Comparison of ENCODE assay signal across 8 mouse cellular contexts in the genomic region with DNA sequence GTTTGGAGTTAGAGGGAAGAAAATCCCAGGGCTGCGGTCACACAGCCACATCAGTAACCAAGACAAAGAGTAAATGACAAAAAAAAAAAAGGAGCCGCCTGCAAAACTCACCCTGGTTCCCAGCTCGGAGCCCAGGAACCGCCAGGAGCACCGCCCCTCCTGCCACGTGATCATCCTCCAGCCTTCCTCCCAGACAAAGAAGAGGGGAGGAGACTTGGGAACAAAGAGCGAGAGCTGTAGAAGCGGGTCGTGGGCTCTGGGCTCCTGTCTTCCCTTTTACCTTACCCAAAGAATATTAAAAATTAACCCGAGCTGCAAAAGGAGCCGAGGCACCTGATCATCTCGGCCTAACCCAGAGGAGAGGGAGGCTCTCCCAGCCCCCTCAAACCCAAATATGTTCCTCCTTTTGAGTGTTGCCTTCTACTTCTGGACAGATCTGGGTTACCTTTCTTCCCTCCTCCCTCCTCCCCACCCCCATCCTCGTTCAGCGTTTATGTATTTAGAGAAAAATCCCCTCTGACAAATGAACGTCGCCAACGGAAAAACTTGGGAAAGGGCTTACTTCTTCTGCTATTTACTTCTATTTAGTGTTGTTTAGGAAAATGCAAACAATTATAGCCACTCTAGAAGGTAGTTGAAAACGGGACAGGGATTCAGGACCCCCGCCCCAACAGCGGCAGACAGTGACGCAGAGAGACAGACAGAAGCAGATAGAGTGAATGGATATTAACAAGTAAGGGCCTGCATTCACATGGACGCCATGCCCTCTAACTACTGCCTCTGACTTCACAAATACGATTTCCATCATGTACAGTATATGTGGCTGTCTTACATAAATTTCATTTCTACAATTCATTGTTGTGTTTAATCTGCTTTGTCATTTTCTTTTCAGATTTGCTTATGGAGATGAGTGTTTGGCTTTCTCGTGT. TPM values are rescaled to one million over a fixed set of nuclear protein-coding genes. Genes with fewer than 3 reads are reported as not detected.
DNase-seq lines count a peak whose midpoint lies in the region; ATAC-seq and TF ChIP-seq lines count a peak whose summit lies in the region.

No protein-coding gene starts in this region.

- H3K27me3 ChIP-seq in erythroblast, embryonic 14.5 days (ENCODE audit: control insufficient read depth), result peaks cover 7% of the 10 kb centered on the region
- no peaks in the 10 kb centered on the region for H3K27me3 ChIP-seq in intestine, embryonic 15.5 days (replicated peaks)
- peaks cover 13% of the 10 kb centered on the region for H3K27me3 ChIP-seq in megakaryocyte, embryonic 14.5 days (replicated peaks)
- H3K27me3 ChIP-seq in small intestine, adult 2 months (ENCODE audit: control insufficient read depth, insufficient read depth, low read length), result no peaks in the 10 kb centered on the region

- H3K4me2 ChIP-seq in intestine, embryonic 15.5 days (replicated peaks), result peak overlapping the region; percentile 76

- H3K36me3 ChIP-seq in erythroblast, embryonic 14.5 days (ENCODE audit: control insufficient read depth), result no peaks in the 10 kb centered on the region
- no peaks in the 10 kb centered on the region for H3K36me3 ChIP-seq in intestine, embryonic 15.5 days
- no peaks in the 10 kb centered on the region for H3K36me3 ChIP-seq in megakaryocyte, embryonic 14.5 days (replicated peaks; ENCODE audit: low read length)
- no peaks in the 10 kb centered on the region for H3K36me3 ChIP-seq in small intestine, adult 2 months (ENCODE audit: control insufficient read depth, insufficient read depth, low read length)

- peaks cover 2% of the 10 kb centered on the region; the same call in 1 of the 2 replicates for H3K4me1 ChIP-seq in erythroblast, embryonic 14.5 days (ENCODE audit: control insufficient read depth)
- H3K4me1 ChIP-seq in cortical plate, adult 2 months (ENCODE audit: control insufficient read depth, insufficient read depth, low read length), result no peaks in the 10 kb centered on the region
- H3K4me1 ChIP-seq in intestine, embryonic 15.5 days (replicated peaks), result peaks cover 16% of the 10 kb centered on the region
- H3K4me1 ChIP-seq in megakaryocyte, embryonic 14.5 days, result peaks cover 7% of the 10 kb centered on the region; the same call in 1 of the 2 replicates
- H3K4me1 ChIP-seq in small intestine, adult 2 months (ENCODE audit: control insufficient read depth, insufficient read depth, insufficient read length, low read length), result peaks cover 28% of the 10 kb centered on the region; the same call in 1 of the 2 replicates

- ATAC-seq in erythroblast, adult 5-6 weeks (replicated peaks; ENCODE audit: low FRiP score, poor library complexity, severe bottlenecking), result no peak
- peak; percentile 86 for ATAC-seq in intestine, embryonic 15.5 days

- H3K4me3 ChIP-seq in erythroblast, embryonic 14.5 days (replicated peaks), result peak overlapping the region; percentile 34
- peak overlapping the region; percentile 34 for H3K4me3 ChIP-seq in cortical plate, adult 2 months (ENCODE audit: insufficient read depth, low read length)
- peak overlapping the region; percentile 36 for H3K4me3 ChIP-seq in intestine, embryonic 15.5 days (replicated peaks)
- H3K4me3 ChIP-seq in megakaryocyte, embryonic 14.5 days (replicated peaks), result peak overlapping the region; percentile 88
- peak overlapping the region; percentile 56 for H3K4me3 ChIP-seq in small intestine, adult 2 months (ENCODE audit: low read depth, low read length)

- H3K27ac ChIP-seq in cortical plate, adult 2 months (ENCODE audit: insufficient read depth, low read length), result no peak overlapping the region
- peak overlapping the region; percentile 92 for H3K27ac ChIP-seq in intestine, embryonic 15.5 days
- peak overlapping the region; percentile 94 for H3K27ac ChIP-seq in small intestine, adult 2 months (ENCODE audit: insufficient read depth, low read depth, low read length)

- no peaks in the 10 kb centered on the region for H3K9me3 ChIP-seq in erythroblast, embryonic 14.5 days (ENCODE audit: control insufficient read depth, low read length)
- H3K9me3 ChIP-seq in intestine, embryonic 15.5 days, result no peaks in the 10 kb centered on the region
- H3K9me3 ChIP-seq in megakaryocyte, embryonic 14.5 days, result no peaks in the 10 kb centered on the region

- peak; percentile 65 for TF ChIP-seq POLR2A in cortical plate, adult 2 months (IDR thresholded peaks at IDR 0.05; ENCODE audit: extremely low read depth, insufficient read depth, low read length)
- TF ChIP-seq POLR2A in small intestine, adult 2 months (IDR thresholded peaks at IDR 0.05; ENCODE audit: low read depth, low read length), result peak; percentile 64; the same call in 1 of the 2 replicates

- H3K9ac ChIP-seq in intestine, embryonic 15.5 days, result peak overlapping the region; percentile 61

- TF ChIP-seq CTCF in cortical plate, adult 2 months (IDR thresholded peaks at IDR 0.05; ENCODE audit: extremely low read depth, insufficient read depth, low read length), result no peak
- TF ChIP-seq CTCF in small intestine, adult 2 months (IDR thresholded peaks at IDR 0.05; ENCODE audit: extremely low read depth, insufficient read length, insufficient replicate concordance, low read depth, low read length), result no peak; the same call in 1 of the 2 replicates

- DNase-seq in gastrocnemius, postnatal 4 days (ENCODE audit: low spot score in 2 of 2), result peak; percentile 45 to 69
- peak; percentile 35 to 60 for DNase-seq in left cerebral cortex, postnatal 25 days (ENCODE audit: low spot score in 2 of 2)

- WGBS in intestine, embryonic 15.5 days, result 6% methylated on average over 24 of the region's 24 CpGs
- 6% methylated on average over 24 of the region's 24 CpGs for WGBS in small intestine, adult 2 months

- intact Hi-C loops in left cerebral cortex, postnatal 25 days (cut with DNase I), result no loop called here

RNA-seq across cellular contexts. Expression of gene Epcam, which starts 22.2 kb away (rescaled TPM):
- not detected in 2 replicates for polyA plus RNA-seq in erythroblast, embryonic 14.5 days (2012)
- 0.84 TPM in 1 of 2 replicates, not detected in the other for total RNA-seq in erythroblast, adult 5-6 weeks (2015; ENCODE audit: low replicate concordance)
- not detected in 2 replicates for total RNA-seq in erythroblast, adult 5-6 weeks (2017; ENCODE audit: low replicate concordance)
- 0.19 and 0.53 TPM in 2 replicates for polyA plus RNA-seq in cortical plate, adult 2 months (2012; rRNA removed)
- total RNA-seq in gastrocnemius, postnatal 4 days (2021), result under 1 TPM in 1 of 2 experiments, not detected in 1; 0.15 TPM
- 958 and 974 TPM in 2 replicates for polyA plus RNA-seq in intestine, embryonic 15.5 days (2015; fragmentation: Nextera tagmentation; extraction: Ambion mirVana)
- total RNA-seq in left cerebral cortex, postnatal 25 days (2021), result under 1 TPM in 1 of 2 experiments, not detected in 1; 0.18 TPM
- not detected in 2 replicates for polyA plus RNA-seq in megakaryocyte, embryonic 14.5 days (2012; ENCODE audit: insufficient read depth, low replicate concordance)
- 511 and 1,756 TPM in 2 replicates for polyA plus RNA-seq in small intestine, adult 2 months (2012; rRNA removed)

RNA-seq across cellular contexts. Expression of gene Msh2, which starts 58.5 kb away (rescaled TPM):
- polyA plus RNA-seq in erythroblast, embryonic 14.5 days (2012), result 0.43 and 0.57 TPM in 2 replicates
- total RNA-seq in erythroblast, adult 5-6 weeks (2015; ENCODE audit: low replicate concordance), result 4.8 and 10.9 TPM in 2 replicates
- 15.4 and 17.3 TPM in 2 replicates for total RNA-seq in erythroblast, adult 5-6 weeks (2017; ENCODE audit: low replicate concordance)
- polyA plus RNA-seq in cortical plate, adult 2 months (2012; rRNA removed), result 18.2 and 20.1 TPM in 2 replicates
- 10 to 100 TPM; 17.9 to 21.5 TPM for total RNA-seq in gastrocnemius, postnatal 4 days (2021)
- 63.7 and 74.5 TPM in 2 replicates for polyA plus RNA-seq in intestine, embryonic 15.5 days (2015; fragmentation: Nextera tagmentation; extraction: Ambion mirVana)
- 10 to 100 TPM; 27.2 to 29.1 TPM for total RNA-seq in left cerebral cortex, postnatal 25 days (2021)
- 3.6 TPM in 1 of 2 replicates, not detected in the other for polyA plus RNA-seq in megakaryocyte, embryonic 14.5 days (2012; ENCODE audit: insufficient read depth, low replicate concordance)
- 1.4 and 2.5 TPM in 2 replicates for polyA plus RNA-seq in small intestine, adult 2 months (2012; rRNA removed)

Comparison
In these comparisons a context has a peak if more than half of its experiments do, and no peak if none do; other contexts are left out.
1. H3K4me3 ChIP-seq: peak in every context shown above with its lines; median percentile 88 in megakaryocyte, embryonic 14.5 days; 56 in small intestine, adult 2 months; 36 in intestine, embryonic 15.5 days; 34 in erythroblast, embryonic 14.5 days; 34 in cortical plate, adult 2 months.
2. RNA of gene Epcam, which starts 22.2 kb away (polyA plus RNA-seq): 511 to 1,756 TPM in small intestine, adult 2 months and 958 to 974 TPM in intestine, embryonic 15.5 days; 0.19 to 0.53 TPM in cortical plate, adult 2 months, not detected in erythroblast, embryonic 14.5 days and not detected in megakaryocyte, embryonic 14.5 days; every median in the first group is over 100 times any median in the second.